Mouse (Mus musculus) liver, adult 2 months (tissue): ENCODE data around the gene Ankrd13d. TPM values are rescaled to one million over a fixed set of nuclear protein-coding genes. Genes with fewer than 3 reads are reported as not detected.

Source experiments
- DNase-seq: peaks from one replicate; pipeline ENCODE4 v3.0.0-alpha.2; 2011; ENCODE audit warnings: low read depth, low spot score; ENCODE audit errors: extremely low read depth
- H3K27ac ChIP-seq: fragments of 200-500 bp; replicated peaks from 2 replicates; pipeline ENCODE4 v1.5.1; 2012; ENCODE audit warnings: low read depth, mild to moderate bottlenecking, control low read depth, inconsistent platforms, low read length; ENCODE audit not compliant: insufficient read depth
- H3K27me3 ChIP-seq: fragments of 200-500 bp; 2 replicates; pipeline ENCODE4 v1.6.1; 2012; ENCODE audit warnings: mild to moderate bottlenecking, moderate library complexity, low read length, inconsistent platforms; ENCODE audit not compliant: control insufficient read depth, insufficient read depth
- H3K36me3 ChIP-seq: fragments of 200-500 bp; 2 replicates; pipeline ENCODE4 v1.6.1; 2012; ENCODE audit warnings: low read length, inconsistent platforms; ENCODE audit not compliant: control insufficient read depth, insufficient read depth
- H3K4me1 ChIP-seq: fragments of 200-500 bp; 2 replicates; pipeline ENCODE4 v1.6.1; 2011; ENCODE audit warnings: low read length; ENCODE audit not compliant: control insufficient read depth, insufficient read depth
- H3K4me3 ChIP-seq: fragments of 200-500 bp; 2 replicates; pipeline ENCODE4 v1.5.1; 2011; ENCODE audit warnings: low read depth, mild to moderate bottlenecking, control low read depth, low read length, moderate library complexity; ENCODE audit not compliant: insufficient read depth
- H3K79me2 ChIP-seq: fragments of 200-500 bp; 2 replicates; pipeline ENCODE4 v1.6.1; 2012; ENCODE audit warnings: inconsistent platforms, mild to moderate bottlenecking, low read length, moderate library complexity; ENCODE audit not compliant: control insufficient read depth, insufficient read depth
- H3K9ac ChIP-seq: fragments of 200-500 bp; 2 replicates; pipeline ENCODE4 v1.6.1; 2012; ENCODE audit warnings: low read depth, mild to moderate bottlenecking, control low read depth, inconsistent platforms, low read length
- CTCF ChIP-seq: fragments of 200-500 bp; IDR thresholded peaks from 2 replicates; pipeline ENCODE4 v1.5.1; 2011; ENCODE audit warnings: low read depth, low read length, control low read depth
- POLR2A ChIP-seq: fragments of 200-500 bp; IDR thresholded peaks from 2 replicates; pipeline ENCODE4 v1.6.1; 2011; ENCODE audit warnings: low read length, control low read depth; ENCODE audit not compliant: insufficient read depth; ENCODE audit errors: extremely low read depth
- WGBS: fragments of 180-500 bp; shearing (Covaris S2); methylation state at CpG from one replicate; pipeline ENCODE4 v1.1.7; 2018; 5-methylcytosine and 5-hydroxymethylcytosine counted together
- polyA plus RNA-seq: library from polyadenylated mRNA; depleted of rRNA; stranded (reverse); fragments of >200 nt; gene quantifications from 2 replicates; pipeline ENCODE4 v1.2.3, GENCODE M21; 2012; rRNA removed
- total RNA-seq: library from RNA; depleted of rRNA; stranded (reverse); fragments of >200 nt; gene quantifications from 2 replicates; pipeline ENCODE4 v1.2.3, GENCODE M21; 2014; rRNA removed

Gene Ankrd13d
- total RNA-seq, result 0.40 and 0.46 TPM in 2 replicates
- polyA plus RNA-seq, result 0.27 and 0.60 TPM in 2 replicates

DNA sequence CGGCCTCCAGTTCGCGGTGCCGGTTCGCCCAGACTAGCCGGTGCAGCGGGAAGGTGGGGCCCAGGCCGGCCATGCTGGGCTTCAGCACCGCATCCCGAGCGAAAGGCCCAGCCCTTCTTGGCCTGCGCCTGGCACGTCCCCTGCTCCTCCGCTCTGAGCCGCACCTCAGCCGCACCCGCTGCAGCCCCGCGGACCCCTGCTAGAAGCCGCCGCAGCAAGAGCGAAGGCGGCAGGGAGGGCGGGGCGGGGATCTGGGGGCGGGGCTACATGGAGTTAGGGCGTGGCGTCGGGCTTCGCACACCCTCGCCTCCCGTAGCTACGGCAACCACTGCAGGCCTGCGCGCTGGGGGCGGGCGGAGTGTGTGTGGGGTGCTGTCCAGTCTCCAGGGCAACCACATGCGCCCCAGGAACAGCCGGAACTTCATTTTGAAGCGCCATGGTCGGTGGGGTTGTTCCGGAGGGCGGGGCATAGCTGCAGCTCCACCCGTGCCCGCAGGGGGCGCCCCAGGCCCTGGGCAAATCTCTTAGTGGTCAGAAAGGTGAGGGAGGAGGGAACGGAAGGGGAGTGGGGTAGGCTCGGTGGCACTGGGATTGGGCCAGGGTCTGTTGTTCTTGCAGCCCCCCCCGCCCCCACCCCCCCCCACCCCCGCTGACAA is at the start of gene Ankrd13d:
Ankrd13d (minus strand) TSS at position 240 of the 656 bp plus-strand sequence.
- Histone ChIP-seq H3K9ac (peak within 1 kb of the TSS; percentile 60), H3K4me1 (0 out of 2 replicates have a peak, but pooled peaks cover 2% of the 10 kb centered on the region), H3K36me3 (peaks cover 3% of the 10 kb centered on the region; the same call in 1 of the 2 replicates), H3K27ac (no peak within 1 kb of the TSS), H3K27me3 (no peaks in the 10 kb centered on the region), H3K4me3 (peak within 1 kb of the TSS; percentile 79), H3K79me2 (no peaks in the 10 kb centered on the region)
- WGBS, result under 1% methylated on average over 49 of the region's 50 CpGs
- peak; percentile 35 for DNase-seq
- TF ChIP-seq POLR2A (no peak), CTCF (peak; percentile 81)

DNA sequence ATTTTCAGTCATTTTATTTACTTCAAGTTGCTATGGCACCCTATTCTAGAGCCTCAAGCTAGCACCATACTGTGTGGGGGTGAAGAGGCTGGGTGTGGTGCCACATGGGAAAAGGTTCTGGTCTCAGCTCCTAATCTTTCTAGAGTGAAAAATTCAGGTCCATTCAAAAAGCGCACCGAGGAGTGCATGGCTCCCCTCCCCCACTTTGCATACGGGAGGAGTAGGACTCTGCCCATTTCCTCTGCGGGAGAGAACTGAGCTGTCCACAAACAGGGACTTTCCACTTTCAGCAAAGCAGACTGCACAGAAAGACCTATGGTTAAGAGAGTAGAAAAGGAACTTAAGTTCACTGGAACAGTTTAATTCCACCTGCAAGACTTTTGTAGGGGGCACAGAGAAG is 49.7 kb upstream of the Ankrd13d start:
- H3K27ac ChIP-seq, result peak overlapping the region; percentile 79
- WGBS, result 0% methylated on average over 4 of the region's 4 CpGs
- H3K27me3 ChIP-seq, result no peaks in the 10 kb centered on the region
- H3K9ac ChIP-seq, result peak overlapping the region; percentile 67
- DNase-seq, result peak; percentile 81
- H3K4me3 ChIP-seq, result peak overlapping the region; percentile 39; the same call in 1 of the 2 replicates
- H3K4me1 ChIP-seq, result peaks cover 20% of the 10 kb centered on the region
- H3K36me3 ChIP-seq, result peaks cover 23% of the 10 kb centered on the region
- no peak for TF ChIP-seq CTCF
- no peak for TF ChIP-seq POLR2A
- H3K79me2 ChIP-seq, result no peaks in the 10 kb centered on the region; the same call in 1 of the 2 replicates

DNA sequence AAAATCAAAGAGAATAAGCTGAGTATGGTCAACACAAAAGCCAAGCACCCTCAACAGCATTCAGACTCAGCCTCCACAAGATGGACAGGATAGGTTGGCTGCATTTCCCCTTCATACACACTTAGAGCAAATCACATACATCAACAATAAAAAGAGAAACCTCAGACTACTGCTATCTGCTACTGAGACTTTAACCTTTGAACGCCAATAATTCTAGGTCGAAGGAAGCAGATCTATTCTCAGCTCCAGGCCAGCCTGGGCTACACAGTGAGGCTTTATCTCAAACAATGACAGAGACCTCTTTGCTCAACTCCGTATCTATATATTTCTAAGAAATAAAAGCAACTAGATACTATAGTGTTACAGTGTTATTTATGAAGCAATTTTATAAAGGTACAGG is 48.3 kb upstream of the Ankrd13d start:
- Histone ChIP-seq H3K27ac (peak overlapping the region; percentile 71), H3K4me1 (peaks cover 26% of the 10 kb centered on the region), H3K9ac (no peak overlapping the region), H3K79me2 (no peaks in the 10 kb centered on the region; the same call in 1 of the 2 replicates), H3K4me3 (no peak overlapping the region), H3K36me3 (peaks cover 35% of the 10 kb centered on the region), H3K27me3 (no peaks in the 10 kb centered on the region)
- DNase-seq, result peak; percentile 64
- WGBS, result 7% methylated on average over 3 of the region's 3 CpGs
- TF ChIP-seq CTCF, result no peak
- no peak for TF ChIP-seq POLR2A

DNA sequence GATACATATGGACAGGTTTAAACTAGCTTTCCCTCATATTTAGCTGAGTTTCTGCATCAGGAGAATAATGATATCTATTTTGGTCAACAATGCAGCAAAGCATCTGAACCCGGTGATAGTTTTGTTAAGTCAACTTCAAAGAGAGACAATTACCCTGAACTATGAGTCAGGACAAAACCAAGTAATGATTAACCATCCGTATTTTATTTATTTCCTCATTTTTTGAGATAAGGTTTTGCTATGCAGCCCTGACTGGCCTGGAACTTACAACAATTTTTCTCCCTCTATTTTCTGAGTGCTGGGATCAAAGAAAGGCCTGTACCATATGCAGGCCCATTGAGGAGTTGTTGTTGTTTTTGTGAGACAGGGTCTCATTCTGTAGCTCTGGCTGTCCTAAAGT is 47.7 kb upstream of the Ankrd13d start:
- TF ChIP-seq POLR2A (no peak), CTCF (no peak)
- 6% methylated on average over 2 of the region's 2 CpGs for WGBS

DNA sequence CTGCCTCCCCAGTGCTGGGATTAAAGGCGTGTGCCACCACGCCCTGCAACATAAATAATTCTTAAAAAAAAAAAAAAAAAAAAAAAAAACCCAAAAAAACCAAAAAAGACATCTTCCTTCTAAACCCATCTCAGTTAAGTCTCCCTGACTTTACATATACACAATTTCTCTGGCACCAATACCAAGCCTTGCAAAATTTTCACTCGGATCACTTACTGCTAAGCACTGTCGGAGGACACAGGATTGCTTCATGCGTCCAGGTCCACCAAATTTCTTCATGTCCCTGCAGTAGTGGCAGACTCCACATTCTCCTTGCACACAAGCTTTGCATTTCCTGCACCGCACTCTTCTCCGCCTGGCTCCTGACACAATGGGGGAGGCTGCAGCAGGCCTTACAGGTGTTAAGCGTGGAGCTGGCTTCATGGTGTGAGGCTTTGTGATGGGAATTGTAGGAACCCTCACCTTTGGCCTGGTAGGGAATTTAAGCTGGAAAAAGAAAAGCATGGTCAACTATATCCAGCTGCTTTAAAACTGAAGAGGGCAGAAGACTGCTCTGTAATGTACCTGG is 45.9 kb upstream of the Ankrd13d start:
- whole genome bisulfite sequencing, result 75% methylated on average over 8 of the region's 8 CpGs
- no peak overlapping the region for H3K9ac ChIP-seq
- peaks cover 22% of the 10 kb centered on the region for H3K4me1 ChIP-seq
- no peak for DNase-seq
- no peak overlapping the region for H3K4me3 ChIP-seq
- peaks cover 54% of the 10 kb centered on the region for H3K36me3 ChIP-seq
- no peaks in the 10 kb centered on the region; the same call in 1 of the 2 replicates for H3K79me2 ChIP-seq
- no peak overlapping the region for H3K27ac ChIP-seq
- TF ChIP-seq CTCF (no peak), POLR2A (no peak)
- no peaks in the 10 kb centered on the region for H3K27me3 ChIP-seq

More for the DNA sequence above, 47.7 kb upstream of the Ankrd13d start:
- peak; percentile 84 for DNase-seq
- Histone ChIP-seq H3K36me3 (peaks cover 38% of the 10 kb centered on the region), H3K27me3 (no peaks in the 10 kb centered on the region), H3K4me1 (peaks cover 28% of the 10 kb centered on the region), H3K79me2 (no peaks in the 10 kb centered on the region; the same call in 1 of the 2 replicates), H3K27ac (peak overlapping the region; percentile 71), H3K9ac (no peak overlapping the region), H3K4me3 (no peak overlapping the region)

DNA sequence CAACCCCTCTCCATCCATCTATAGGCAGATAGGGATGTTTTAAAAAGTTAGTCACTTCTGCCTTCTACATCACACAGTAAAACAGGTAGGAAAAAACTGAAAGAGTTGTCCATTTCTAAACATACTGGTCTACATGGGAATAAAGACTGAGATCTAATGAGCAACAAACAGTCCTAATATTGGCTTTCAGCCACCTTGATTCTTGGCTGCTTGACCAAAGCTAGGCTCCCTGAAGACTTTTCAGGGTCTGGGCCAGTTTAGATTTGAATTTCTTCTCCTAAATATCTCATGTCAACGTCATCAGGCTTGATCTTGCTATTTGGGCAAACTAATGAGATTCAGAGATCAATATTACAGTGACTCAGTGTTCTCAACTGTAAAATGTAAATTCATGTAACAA is 43.9 kb upstream of the Ankrd13d start:
- peaks cover 70% of the 10 kb centered on the region for H3K36me3 ChIP-seq
- H3K27ac ChIP-seq, result no peak overlapping the region; the same call in 1 of the 2 replicates
- TF ChIP-seq POLR2A (no peak), CTCF (no peak)
- H3K4me1 ChIP-seq, result peaks cover 17% of the 10 kb centered on the region
- H3K79me2 ChIP-seq, result no peaks in the 10 kb centered on the region; the same call in 1 of the 2 replicates
- H3K9ac ChIP-seq, result no peak overlapping the region
- no peaks in the 10 kb centered on the region for H3K27me3 ChIP-seq
- WGBS, result 21% methylated on average over 1 of the region's 1 CpGs
- no peak overlapping the region for H3K4me3 ChIP-seq
- no peak for DNase-seq
